Mouse (Mus musculus) midbrain, embryonic 10.5 days (tissue): ENCODE data around the gene Acot3. TPM values are rescaled to one million over a fixed set of nuclear protein-coding genes. Genes with fewer than 3 reads are reported as not detected.
"Not testable (repeated sequence)": the region's sequence is repeated elsewhere in the genome, so short reads cannot be mapped to it uniquely, and the experiment has no call there.

Experiments
- DNase-seq: peaks from one replicate; pipeline ENCODE4 v3.0.0-alpha.2; 2017; ENCODE audit warnings: low spot score
- H3K27ac ChIP-seq: fragments of 300-500 bp; sonication (generic); replicated peaks from 2 replicates; pipeline ENCODE4 v1.5.1; 2016; ENCODE audit warnings: mild to moderate bottlenecking
- H3K27me3 ChIP-seq: fragments of 300-500 bp; sonication (generic); 2 replicates; pipeline ENCODE4 v1.6.1; 2016; ENCODE audit warnings: low read depth, mild to moderate bottlenecking; ENCODE audit not compliant: poor library complexity, severe bottlenecking
- H3K36me3 ChIP-seq: fragments of 300-500 bp; sonication (generic); 2 replicates; pipeline ENCODE4 v1.6.1; 2016; ENCODE audit warnings: mild to moderate bottlenecking, moderate library complexity
- H3K4me1 ChIP-seq: fragments of 300-500 bp; sonication (generic); 2 replicates; pipeline ENCODE4 v1.6.1; 2016
- H3K4me3 ChIP-seq: fragments of 300-500 bp; sonication (generic); 2 replicates; pipeline ENCODE4 v1.5.1; 2016; ENCODE audit warnings: mild to moderate bottlenecking, moderate library complexity
- H3K9me3 ChIP-seq: fragments of 300-500 bp; sonication (generic); replicated peaks from 2 replicates; pipeline ENCODE4 v1.6.1; 2016; ENCODE audit warnings: mild to moderate bottlenecking
- WGBS: fragments of 180-500 bp; shearing (Covaris S2); methylation state at CpG from one replicate; pipeline ENCODE4 v1.1.7; 2016; 5-methylcytosine and 5-hydroxymethylcytosine counted together
- polyA plus RNA-seq: library from polyadenylated mRNA; unstranded; fragments of >200 nt; fragmentation: Nextera tagmentation; extraction: Ambion mirVana; gene quantifications from 2 replicates; pipeline ENCODE4 v1.2.1, GENCODE M21; 2016

Acot3 gene
- polyA plus RNA-seq, 1 experiment from 2014 or later, result 0.16 TPM

DNA sequence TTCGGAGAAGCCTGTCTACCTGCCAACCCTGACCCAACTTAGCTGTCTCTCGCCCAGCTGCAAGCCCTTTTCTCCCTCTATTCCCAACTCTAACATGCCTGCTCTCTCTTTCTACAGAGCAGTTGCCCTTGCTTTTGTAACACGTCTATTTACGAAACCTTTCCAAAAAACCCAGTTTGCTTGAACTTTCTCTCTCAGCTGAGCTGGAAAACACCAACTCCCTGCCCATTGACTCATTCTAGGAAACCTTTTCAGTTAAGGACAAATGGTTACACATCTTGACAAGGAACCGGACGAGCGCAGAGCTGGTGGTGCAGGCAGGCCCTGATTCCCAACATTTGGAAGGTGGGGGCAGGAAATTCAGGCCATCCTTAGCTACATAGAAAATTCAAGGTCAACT lies 665 bp downstream of the Acot3 start:
- peaks cover 46% of the 10 kb centered on the region for H3K27me3 ChIP-seq
- H3K4me3 ChIP-seq, result no peak overlapping the region
- peaks cover 13% of the 10 kb centered on the region for H3K9me3 ChIP-seq
- DNase-seq, result no peak
- 87% methylated on average over 7 of the region's 7 CpGs for WGBS
- H3K4me1 ChIP-seq, result peaks cover 10% of the 10 kb centered on the region
- H3K27ac ChIP-seq, result no peak overlapping the region
- H3K36me3 ChIP-seq, result no peaks in the 10 kb centered on the region

- Histone ChIP-seq H3K36me3 (no peaks in the 10 kb centered on the region), H3K4me1 (peaks cover 10% of the 10 kb centered on the region), H3K27ac (peak overlapping the region; percentile 74; the same call in 1 of the 2 replicates), H3K9me3 (peaks cover 9% of the 10 kb centered on the region), H3K4me3 (peak overlapping the region; percentile 59), H3K27me3 (peaks cover 46% of the 10 kb centered on the region)
- WGBS, result 11% methylated on average over 16 of the region's 16 CpGs
- no peak for DNase-seq
Observed at GRCm38 (mm10) chr12:84053173-84053572, 1.2 kb downstream of the Acot3 start.

DNA sequence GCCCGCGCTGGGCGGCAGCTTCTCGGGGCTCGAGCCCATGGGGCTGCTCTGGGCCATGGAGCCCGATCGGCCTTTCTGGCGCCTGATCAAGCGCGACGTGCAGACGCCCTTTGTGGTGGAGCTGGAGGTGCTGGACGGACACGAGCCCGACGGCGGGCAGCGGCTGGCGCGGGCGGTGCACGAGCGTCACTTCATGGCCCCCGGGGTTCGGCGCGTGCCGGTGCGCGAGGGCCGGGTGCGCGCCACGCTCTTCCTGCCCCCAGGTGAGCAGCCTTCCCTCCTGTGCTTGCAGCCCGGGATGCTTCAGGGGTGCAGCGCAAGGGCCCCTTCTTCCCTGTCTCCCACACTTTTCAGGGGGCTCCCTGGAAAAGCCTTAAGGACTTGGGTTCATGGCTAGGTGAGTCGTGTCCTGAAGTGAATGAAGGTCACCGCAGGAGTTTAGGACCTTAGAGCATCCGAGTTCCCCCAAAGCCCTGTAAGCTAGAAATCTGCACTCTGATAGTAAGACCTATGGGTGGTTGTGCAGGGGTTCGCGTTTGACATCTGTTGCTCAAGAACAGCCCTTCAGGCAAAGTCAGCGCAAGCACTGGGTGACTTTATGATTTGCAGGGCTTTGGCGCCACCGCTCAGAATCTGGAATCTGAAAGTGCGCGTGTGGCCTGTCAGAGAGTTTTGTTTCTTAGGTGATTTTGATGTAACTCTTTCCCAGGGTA lies 1.9 kb downstream of the Acot3 start:
- Histone ChIP-seq H3K36me3 (no peaks in the 10 kb centered on the region), H3K4me1 (peaks cover 10% of the 10 kb centered on the region), H3K9me3 (peaks cover 2% of the 10 kb centered on the region; the same call in 1 of the 2 replicates), H3K27me3 (peaks cover 46% of the 10 kb centered on the region), H3K27ac (peak overlapping the region; percentile 74; the same call in 1 of the 2 replicates), H3K4me3 (peak overlapping the region; percentile 59)
- DNase-seq, result peak; percentile 41
- 3% methylated on average over 40 of the region's 46 CpGs for WGBS

- no peaks in the 10 kb centered on the region for H3K36me3 ChIP-seq
- H3K27me3 ChIP-seq, result peaks cover under 1% of the 10 kb centered on the region; the same call in 1 of the 2 replicates
- 40% methylated on average over 2 of the region's 2 CpGs for WGBS
- H3K27ac ChIP-seq, result no peak overlapping the region
- no peak for DNase-seq
- H3K4me1 ChIP-seq, result no peaks in the 10 kb centered on the region
- no peak overlapping the region for H3K4me3 ChIP-seq
- no peaks in the 10 kb centered on the region; the same call in 1 of the 2 replicates for H3K9me3 ChIP-seq
Observed at GRCm38 (mm10) chr12:84060946-84061345, 9.0 kb downstream of the Acot3 start.

DNA sequence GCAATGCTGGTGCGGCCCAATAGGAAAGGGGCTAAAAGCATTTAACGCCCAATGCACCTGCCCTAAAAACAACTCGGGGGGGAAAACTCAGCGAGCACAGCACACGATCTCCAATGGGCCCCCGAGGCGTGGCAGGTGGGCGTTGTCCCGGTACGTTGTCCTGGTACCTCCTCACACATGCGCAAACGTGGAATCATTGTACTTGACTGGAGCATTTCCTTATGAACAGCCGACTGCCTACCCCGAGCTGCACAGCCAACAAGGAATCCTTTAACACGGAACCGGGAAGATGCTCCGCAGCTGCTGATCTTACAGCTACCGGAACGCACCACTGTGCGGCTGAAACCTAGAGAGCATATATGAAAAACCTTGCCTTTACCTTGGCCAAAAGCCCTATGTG lies 10.4 kb downstream of the Acot3 start:
- Histone ChIP-seq H3K4me1 (no peaks in the 10 kb centered on the region), H3K27me3 (peaks cover 10% of the 10 kb centered on the region), H3K36me3 (no peaks in the 10 kb centered on the region), H3K4me3 (no peak overlapping the region), H3K27ac (no peak overlapping the region), H3K9me3 (no peaks in the 10 kb centered on the region; the same call in 1 of the 2 replicates)
- DNase-seq, result no peak
- 93% methylated on average over 20 of the region's 20 CpGs for WGBS

DNA sequence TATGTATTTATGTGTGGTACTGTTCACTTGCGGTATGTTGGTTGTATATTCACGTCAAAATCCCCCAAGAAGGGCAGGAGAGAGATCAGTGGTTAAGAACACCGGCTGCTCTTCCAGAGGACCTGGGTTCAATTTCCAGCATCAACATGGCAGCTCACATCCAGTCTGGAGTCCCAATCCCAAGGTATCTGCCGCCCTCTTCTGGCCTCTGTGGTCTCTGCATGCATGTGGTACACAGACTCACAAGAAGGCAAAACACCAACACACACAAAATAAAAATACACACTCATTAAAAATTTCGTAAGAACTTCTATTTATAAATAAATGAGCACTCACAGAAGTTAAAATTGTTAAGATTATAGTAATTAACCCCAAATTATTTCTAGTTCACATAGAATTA lies 11.3 kb downstream of the Acot3 start:
- no peaks in the 10 kb centered on the region; the same call in 1 of the 2 replicates for H3K9me3 ChIP-seq
- H3K4me3 ChIP-seq, result no peak overlapping the region
- peaks cover 18% of the 10 kb centered on the region for H3K27me3 ChIP-seq
- 70% methylated on average over 5 of the region's 5 CpGs for WGBS
- H3K27ac ChIP-seq, result no peak overlapping the region
- no peaks in the 10 kb centered on the region for H3K4me1 ChIP-seq
- no peak for DNase-seq
- H3K36me3 ChIP-seq, result no peaks in the 10 kb centered on the region

GRCm38 (mm10) chr12:84063833-84064232 lies 11.9 kb downstream of the Acot3 start:
- peaks cover 25% of the 10 kb centered on the region for H3K27me3 ChIP-seq
- H3K36me3 ChIP-seq, result no peaks in the 10 kb centered on the region
- no peaks in the 10 kb centered on the region for H3K4me1 ChIP-seq
- H3K4me3 ChIP-seq, result no peak overlapping the region
- no peak overlapping the region for H3K27ac ChIP-seq
- 79% methylated on average over 2 of the region's 2 CpGs for WGBS
- no peaks in the 10 kb centered on the region; the same call in 1 of the 2 replicates for H3K9me3 ChIP-seq
- DNase-seq, result no peak

DNA sequence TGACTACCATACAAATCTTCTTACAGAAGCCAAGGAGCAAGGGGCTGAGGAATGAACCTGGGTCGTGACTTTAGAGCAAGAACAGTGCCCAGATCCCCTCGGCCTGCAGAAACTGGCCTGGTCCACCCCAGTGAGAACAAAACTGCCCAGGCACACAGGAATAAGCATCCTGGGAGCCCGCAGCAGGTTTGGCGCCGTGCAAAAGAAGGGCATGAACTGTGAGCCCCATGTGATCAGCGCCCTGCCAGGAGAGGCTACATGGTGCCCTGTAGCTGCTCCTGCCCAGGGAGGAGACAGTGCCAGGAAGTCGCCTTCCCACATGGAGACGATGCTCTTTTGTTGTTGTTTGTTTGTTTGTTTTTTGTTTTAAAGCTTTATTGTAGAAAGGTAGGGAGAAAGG lies 12.7 kb downstream of the Acot3 start:
- Histone ChIP-seq H3K9me3 (no peaks in the 10 kb centered on the region; the same call in 1 of the 2 replicates), H3K27me3 (peaks cover 32% of the 10 kb centered on the region), H3K4me1 (peaks cover under 1% of the 10 kb centered on the region; the same call in 1 of the 2 replicates), H3K36me3 (no peaks in the 10 kb centered on the region), H3K27ac (no peak overlapping the region), H3K4me3 (no peak overlapping the region)
- WGBS, result 74% methylated on average over 8 of the region's 8 CpGs
- DNase-seq, result no peak

DNA sequence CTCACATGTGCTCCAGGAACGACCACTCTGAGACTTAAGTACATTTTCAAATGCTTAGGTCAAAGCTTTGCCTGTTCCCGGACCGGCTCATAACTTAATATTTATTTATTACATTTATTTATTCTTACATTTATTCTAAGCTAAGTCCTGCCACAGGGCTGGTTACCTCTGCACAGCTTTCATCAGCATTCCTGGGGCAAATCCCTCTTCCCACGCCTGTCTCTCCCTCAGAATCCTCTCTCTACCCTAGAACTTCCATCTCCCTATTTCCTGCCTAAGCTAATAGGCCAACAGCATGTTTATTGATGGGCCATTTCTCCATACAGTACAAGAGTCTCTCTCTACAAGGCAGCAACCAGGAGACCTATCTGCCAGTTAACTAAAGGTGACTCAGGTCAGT lies 15.8 kb downstream of the Acot3 start:
- no peak overlapping the region for H3K27ac ChIP-seq
- no peak for DNase-seq
- H3K36me3 ChIP-seq, result no peaks in the 10 kb centered on the region
- no peak overlapping the region for H3K4me3 ChIP-seq
- no peaks in the 10 kb centered on the region; the same call in 1 of the 2 replicates for H3K9me3 ChIP-seq
- H3K27me3 ChIP-seq, result peaks cover 50% of the 10 kb centered on the region
- peaks cover 4% of the 10 kb centered on the region for H3K4me1 ChIP-seq
- 81% methylated on average over 4 of the region's 4 CpGs for WGBS

GRCm38 (mm10) chr12:84068296-84068695 lies 16.4 kb downstream of the Acot3 start:
- H3K27me3 ChIP-seq, result peaks cover 50% of the 10 kb centered on the region
- DNase-seq, result no peak
- no peak overlapping the region for H3K4me3 ChIP-seq
- H3K9me3 ChIP-seq, result no peaks in the 10 kb centered on the region
- H3K36me3 ChIP-seq, result no peaks in the 10 kb centered on the region
- H3K27ac ChIP-seq, result no peak overlapping the region
- 66% methylated on average over 8 of the region's 8 CpGs for WGBS
- peaks cover 4% of the 10 kb centered on the region for H3K4me1 ChIP-seq

DNA sequence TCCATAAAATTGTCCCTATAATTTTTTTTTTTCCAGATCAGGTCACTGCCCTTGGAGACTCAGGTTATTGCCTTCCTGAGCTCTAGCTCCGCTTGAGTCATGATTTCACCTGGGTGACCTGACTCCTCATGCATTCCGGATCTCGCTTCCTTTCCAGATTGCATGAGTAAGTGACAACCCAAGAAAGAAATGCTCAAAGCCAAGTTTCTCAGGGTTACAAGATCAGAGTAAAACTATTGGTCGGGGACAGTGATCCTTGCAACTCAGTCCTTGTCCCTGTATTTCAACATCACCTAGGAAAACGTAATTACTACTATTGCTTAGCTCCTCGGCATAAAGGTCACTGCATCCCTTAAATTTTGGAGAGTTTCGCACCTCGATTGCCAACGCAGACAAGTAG lies 17.0 kb downstream of the Acot3 start, which contains the start of gene Acot5:
Acot5 (plus strand) TSS at position 340 of the 400 bp plus-strand sequence.
- Histone ChIP-seq H3K27me3 (peaks cover 50% of the 10 kb centered on the region), H3K27ac (no peak within 1 kb of the TSS), H3K4me1 (peaks cover 4% of the 10 kb centered on the region), H3K4me3 (peak within 1 kb of the TSS; percentile 50), H3K36me3 (no peaks in the 10 kb centered on the region), H3K9me3 (no peaks in the 10 kb centered on the region)
- 56% methylated on average over 9 of the region's 9 CpGs for WGBS
- DNase-seq, result no peak

DNA sequence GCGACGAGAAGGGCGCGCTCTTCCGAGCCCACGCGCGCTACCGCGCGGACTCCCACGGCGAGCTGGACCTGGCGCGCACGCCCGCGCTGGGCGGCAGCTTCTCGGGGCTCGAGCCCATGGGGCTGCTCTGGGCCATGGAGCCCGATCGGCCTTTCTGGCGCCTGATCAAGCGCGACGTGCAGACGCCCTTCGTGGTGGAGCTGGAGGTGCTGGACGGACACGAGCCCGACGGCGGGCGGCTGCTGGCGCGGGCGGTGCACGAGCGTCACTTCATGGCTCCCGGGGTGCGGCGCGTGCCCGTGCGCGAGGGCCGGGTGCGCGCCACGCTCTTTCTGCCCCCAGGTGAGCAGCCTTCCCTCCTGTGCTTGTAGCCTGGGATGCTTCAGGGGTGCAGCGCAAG lies 17.6 kb downstream of the Acot3 start:
- H3K4me1 ChIP-seq, H3K27ac ChIP-seq, H3K36me3 ChIP-seq, DNase-seq, H3K9me3 ChIP-seq: not testable (repeated sequence)
- Histone ChIP-seq H3K4me3 (peak overlapping the region; percentile 50), H3K27me3 (peaks cover 50% of the 10 kb centered on the region)
- 1% methylated on average over 48 of the region's 52 CpGs for WGBS

- WGBS, result 96% methylated on average over 2 of the region's 2 CpGs
- Histone ChIP-seq H3K36me3 (no peaks in the 10 kb centered on the region), H3K27ac (no peak overlapping the region), H3K27me3 (peaks cover 47% of the 10 kb centered on the region), H3K9me3 (no peaks in the 10 kb centered on the region), H3K4me3 (no peak overlapping the region), H3K4me1 (peaks cover 4% of the 10 kb centered on the region)
- no peak for DNase-seq
Observed at GRCm38 (mm10) chr12:84071696-84072095, 19.8 kb downstream of the Acot3 start.
